Mouse (Mus musculus): ENCODE results near the gene Map3k4. TPM values are rescaled to one million over a fixed set of nuclear protein-coding genes. Genes with fewer than 3 reads are reported as not detected.
"Not testable (repeated sequence)": the region's sequence is repeated elsewhere in the genome, so short reads cannot be mapped to it uniquely, and the experiment has no call there.

Gene Map3k4
- polyA plus RNA-seq, 1 experiment from 2014 or later, result 62.3 TPM

DNA sequence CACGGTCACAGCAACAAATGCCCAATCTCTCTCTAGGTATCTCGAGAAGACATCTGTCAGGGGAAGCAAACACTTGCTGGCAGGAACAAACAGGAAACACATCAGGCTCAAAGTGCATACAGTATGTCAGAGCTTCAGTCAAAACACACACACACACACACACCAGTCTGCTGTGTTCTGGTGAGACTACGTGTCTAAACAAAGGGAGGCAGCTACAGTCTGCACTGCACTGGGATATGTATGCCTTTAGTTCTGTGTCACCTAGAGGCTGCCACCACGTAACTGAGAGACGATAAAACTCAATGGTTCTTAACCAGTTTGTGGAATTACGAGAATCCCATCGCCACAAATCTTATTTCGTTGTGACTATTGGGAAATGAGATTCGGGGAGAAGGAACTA is 88.8 kb downstream of the Map3k4 start:
- 94% methylated on average over 9 of the region's 9 CpGs for WGBS
- Histone ChIP-seq H3K27me3 (ENCODE audit: control insufficient read depth, insufficient read depth, low read length) (no peaks in the 10 kb centered on the region), H3K4me1 (replicated peaks; ENCODE audit: control insufficient read depth, insufficient read depth, low read length) (no peaks in the 10 kb centered on the region), H3K27ac (ENCODE audit: low read depth, low read length) (no peak overlapping the region), H3K4me2 (replicated peaks; ENCODE audit: low read depth, low read length) (no peak overlapping the region), H3K36me3 (ENCODE audit: control insufficient read depth, insufficient read depth, low read length) (peaks cover 6% of the 10 kb centered on the region; the same call in 1 of the 2 replicates), H3K9me3 (ENCODE audit: control insufficient read depth, low read length) (no peaks in the 10 kb centered on the region), H3K4me3 (ENCODE audit: low read depth, low read length) (no peak overlapping the region), H3K9ac (ENCODE audit: low read depth, low read length) (no peak overlapping the region)
- no peak for ATAC-seq (ENCODE audit: low FRiP score)
- no peak for DNase-seq (ENCODE audit: low spot score)

GRCm38 (mm10) chr17:12228471-12228870 is 90.1 kb downstream of the Map3k4 start:
- peaks cover 6% of the 10 kb centered on the region; the same call in 1 of the 2 replicates for H3K36me3 ChIP-seq (ENCODE audit: control insufficient read depth, insufficient read depth, low read length)
- 86% methylated on average over 7 of the region's 7 CpGs for WGBS
- no peak for DNase-seq (ENCODE audit: low spot score)

GRCm38 (mm10) chr17:12228001-12228400 is 90.6 kb downstream of the Map3k4 start:
- H3K4me3 ChIP-seq (ENCODE audit: low read depth, low read length), result no peak overlapping the region
- H3K9ac ChIP-seq (ENCODE audit: low read depth, low read length), result no peak overlapping the region
- H3K9me3 ChIP-seq (ENCODE audit: control insufficient read depth, low read length), result no peaks in the 10 kb centered on the region
- no peaks in the 10 kb centered on the region for H3K27me3 ChIP-seq (ENCODE audit: control insufficient read depth, insufficient read depth, low read length)
- no peak for ATAC-seq (ENCODE audit: low FRiP score)
- H3K27ac ChIP-seq (ENCODE audit: low read depth, low read length), result no peak overlapping the region
- 91% methylated on average over 10 of the region's 10 CpGs for WGBS
- no peak for DNase-seq (ENCODE audit: low spot score)
- no peak overlapping the region for H3K4me2 ChIP-seq (replicated peaks; ENCODE audit: low read depth, low read length)
- peaks cover 6% of the 10 kb centered on the region; the same call in 1 of the 2 replicates for H3K36me3 ChIP-seq (ENCODE audit: control insufficient read depth, insufficient read depth, low read length)
- no peaks in the 10 kb centered on the region for H3K4me1 ChIP-seq (replicated peaks; ENCODE audit: control insufficient read depth, insufficient read depth, low read length)

More at GRCm38 (mm10) chr17:12228471-12228870, 90.1 kb downstream of the Map3k4 start:
- H3K27ac ChIP-seq (ENCODE audit: low read depth, low read length), result no peak overlapping the region
- no peaks in the 10 kb centered on the region for H3K4me1 ChIP-seq (replicated peaks; ENCODE audit: control insufficient read depth, insufficient read depth, low read length)
- H3K9ac ChIP-seq (ENCODE audit: low read depth, low read length), result no peak overlapping the region
- no peak overlapping the region for H3K4me3 ChIP-seq (ENCODE audit: low read depth, low read length)
- H3K9me3 ChIP-seq (ENCODE audit: control insufficient read depth, low read length), result no peaks in the 10 kb centered on the region
- no peak overlapping the region for H3K4me2 ChIP-seq (replicated peaks; ENCODE audit: low read depth, low read length)
- H3K27me3 ChIP-seq (ENCODE audit: control insufficient read depth, insufficient read depth, low read length), result no peaks in the 10 kb centered on the region
- ATAC-seq (ENCODE audit: low FRiP score), result no peak

GRCm38 (mm10) chr17:12226551-12226950 is 92.0 kb downstream of the Map3k4 start:
- Histone ChIP-seq H3K4me1 (replicated peaks; ENCODE audit: control insufficient read depth, insufficient read depth, low read length) (no peaks in the 10 kb centered on the region), H3K4me3 (ENCODE audit: low read depth, low read length) (no peak overlapping the region), H3K27ac (ENCODE audit: low read depth, low read length) (no peak overlapping the region), H3K27me3 (ENCODE audit: control insufficient read depth, insufficient read depth, low read length) (no peaks in the 10 kb centered on the region), H3K4me2 (replicated peaks; ENCODE audit: low read depth, low read length) (no peak overlapping the region), H3K9me3 (ENCODE audit: control insufficient read depth, low read length) (no peaks in the 10 kb centered on the region), H3K9ac (ENCODE audit: low read depth, low read length) (no peak overlapping the region), H3K36me3 (ENCODE audit: control insufficient read depth, insufficient read depth, low read length) (peaks cover 6% of the 10 kb centered on the region; the same call in 1 of the 2 replicates)
- DNase-seq (ENCODE audit: low spot score), result peak; percentile 65
- WGBS, result 67% methylated on average over 12 of the region's 12 CpGs
- ATAC-seq (ENCODE audit: low FRiP score), result no peak

- WGBS, result 84% methylated on average over 1 of the region's 1 CpGs
- no peak overlapping the region for H3K27ac ChIP-seq (ENCODE audit: low read depth, low read length)
- peaks cover 2% of the 10 kb centered on the region; the same call in 1 of the 2 replicates for H3K36me3 ChIP-seq (ENCODE audit: control insufficient read depth, insufficient read depth, low read length)
- H3K9ac ChIP-seq (ENCODE audit: low read depth, low read length), result no peak overlapping the region
- no peaks in the 10 kb centered on the region for H3K4me1 ChIP-seq (replicated peaks; ENCODE audit: control insufficient read depth, insufficient read depth, low read length)
- H3K9me3 ChIP-seq (ENCODE audit: control insufficient read depth, low read length), result no peaks in the 10 kb centered on the region
- DNase-seq (ENCODE audit: low spot score), result no peak
- no peak for ATAC-seq (ENCODE audit: low FRiP score)
- no peak overlapping the region for H3K4me3 ChIP-seq (ENCODE audit: low read depth, low read length)
- no peak overlapping the region for H3K4me2 ChIP-seq (replicated peaks; ENCODE audit: low read depth, low read length)
- H3K27me3 ChIP-seq (ENCODE audit: control insufficient read depth, insufficient read depth, low read length), result no peaks in the 10 kb centered on the region
Measured at GRCm38 (mm10) chr17:12225227-12225626, 93.4 kb downstream of the Map3k4 start.

GRCm38 (mm10) chr17:12224551-12224950 is 94.0 kb downstream of the Map3k4 start:
- 91% methylated on average over 5 of the region's 7 CpGs for WGBS
- H3K4me1 ChIP-seq (replicated peaks; ENCODE audit: control insufficient read depth, insufficient read depth, low read length); H3K9me3 ChIP-seq (ENCODE audit: control insufficient read depth, low read length); H3K36me3 ChIP-seq (ENCODE audit: control insufficient read depth, insufficient read depth, low read length); H3K4me2 ChIP-seq (replicated peaks; ENCODE audit: low read depth, low read length); ATAC-seq (ENCODE audit: low FRiP score); H3K27me3 ChIP-seq (ENCODE audit: control insufficient read depth, insufficient read depth, low read length); H3K4me3 ChIP-seq (ENCODE audit: low read depth, low read length); H3K9ac ChIP-seq (ENCODE audit: low read depth, low read length); H3K27ac ChIP-seq (ENCODE audit: low read depth, low read length); DNase-seq (ENCODE audit: low spot score): not testable (repeated sequence)

GRCm38 (mm10) chr17:12224145-12224544 is 94.5 kb downstream of the Map3k4 start:
- peaks cover 2% of the 10 kb centered on the region; the same call in 1 of the 2 replicates for H3K36me3 ChIP-seq (ENCODE audit: control insufficient read depth, insufficient read depth, low read length)
- no peaks in the 10 kb centered on the region for H3K27me3 ChIP-seq (ENCODE audit: control insufficient read depth, insufficient read depth, low read length)
- H3K4me3 ChIP-seq (ENCODE audit: low read depth, low read length), result no peak overlapping the region
- no peaks in the 10 kb centered on the region for H3K9me3 ChIP-seq (ENCODE audit: control insufficient read depth, low read length)
- H3K9ac ChIP-seq (ENCODE audit: low read depth, low read length), result no peak overlapping the region
- ATAC-seq (ENCODE audit: low FRiP score), result no peak
- WGBS, result 76% methylated on average over 8 of the region's 9 CpGs
- DNase-seq (ENCODE audit: low spot score), result no peak
- H3K4me1 ChIP-seq (replicated peaks; ENCODE audit: control insufficient read depth, insufficient read depth, low read length), result no peaks in the 10 kb centered on the region
- H3K27ac ChIP-seq (ENCODE audit: low read depth, low read length), result no peak overlapping the region
- no peak overlapping the region for H3K4me2 ChIP-seq (replicated peaks; ENCODE audit: low read depth, low read length)

- DNase-seq (ENCODE audit: low spot score) (no peak), ATAC-seq (ENCODE audit: low FRiP score) (no peak)
- Histone ChIP-seq H3K4me3 (ENCODE audit: low read depth, low read length) (no peak overlapping the region), H3K27ac (ENCODE audit: low read depth, low read length) (no peak overlapping the region), H3K9me3 (ENCODE audit: control insufficient read depth, low read length) (no peaks in the 10 kb centered on the region), H3K9ac (ENCODE audit: low read depth, low read length) (no peak overlapping the region), H3K36me3 (ENCODE audit: control insufficient read depth, insufficient read depth, low read length) (peaks cover 2% of the 10 kb centered on the region; the same call in 1 of the 2 replicates), H3K4me1 (replicated peaks; ENCODE audit: control insufficient read depth, insufficient read depth, low read length) (no peaks in the 10 kb centered on the region), H3K4me2 (replicated peaks; ENCODE audit: low read depth, low read length) (no peak overlapping the region), H3K27me3 (ENCODE audit: control insufficient read depth, insufficient read depth, low read length) (no peaks in the 10 kb centered on the region)
- 44% methylated on average over 5 of the region's 5 CpGs for WGBS
Measured at GRCm38 (mm10) chr17:12223682-12224081, 94.9 kb downstream of the Map3k4 start.

- WGBS, result 66% methylated on average over 6 of the region's 6 CpGs
- H3K9ac ChIP-seq (ENCODE audit: low read depth, low read length), result no peak overlapping the region
- ATAC-seq (ENCODE audit: low FRiP score), result no peak
- H3K36me3 ChIP-seq (ENCODE audit: control insufficient read depth, insufficient read depth, low read length), result peaks cover 4% of the 10 kb centered on the region; the same call in 1 of the 2 replicates
- H3K4me3 ChIP-seq (ENCODE audit: low read depth, low read length), result no peak overlapping the region
- H3K4me1 ChIP-seq (replicated peaks; ENCODE audit: control insufficient read depth, insufficient read depth, low read length), result no peaks in the 10 kb centered on the region
- H3K27me3 ChIP-seq (ENCODE audit: control insufficient read depth, insufficient read depth, low read length), result no peaks in the 10 kb centered on the region
- no peak overlapping the region for H3K4me2 ChIP-seq (replicated peaks; ENCODE audit: low read depth, low read length)
- no peak for DNase-seq (ENCODE audit: low spot score)
- H3K9me3 ChIP-seq (ENCODE audit: control insufficient read depth, low read length), result no peaks in the 10 kb centered on the region
- no peak overlapping the region for H3K27ac ChIP-seq (ENCODE audit: low read depth, low read length)
Measured at GRCm38 (mm10) chr17:12221926-12222325, 96.7 kb downstream of the Map3k4 start.
